Mouse (Mus musculus) kidney, adult 11 months (tissue): ENCODE data around the gene Hemk1.

ENCODE experiments used
- DNase-seq: peaks from one replicate; pipeline ENCODE4 v3.0.0; 2022

Gene Hemk1

GRCm38 (mm10) chr9:107289211-107290076 lies 48.7 kb downstream of the Hemk1 start, which contains the start of gene Mapkapk3:
Gene Mapkapk3, minus strand, starts transcription at chr9:107289877.
- peak; percentile 93 for DNase-seq

GRCm38 (mm10) chr9:107288711-107289110 lies 49.4 kb downstream of the Hemk1 start:
- peak; percentile 64 for DNase-seq

- peak; percentile 39 for DNase-seq
Measured at GRCm38 (mm10) chr9:107288105-107288650, 50.0 kb downstream of the Hemk1 start.

GRCm38 (mm10) chr9:107287294-107287693 lies 50.9 kb downstream of the Hemk1 start:
- DNase-seq: no peak

GRCm38 (mm10) chr9:107285009-107285408 lies 53.1 kb downstream of the Hemk1 start:
- peak; percentile 71 for DNase-seq

- DNase-seq: no peak
Measured at GRCm38 (mm10) chr9:107282951-107283350, 55.2 kb downstream of the Hemk1 start.

GRCm38 (mm10) chr9:107281241-107281987 lies 56.7 kb downstream of the Hemk1 start:
- DNase-seq: no peak

- no peak for DNase-seq
Measured at GRCm38 (mm10) chr9:107280322-107281027, 57.7 kb downstream of the Hemk1 start.

- DNase-seq: peak; percentile 59
Measured at GRCm38 (mm10) chr9:107279378-107280321, 58.5 kb downstream of the Hemk1 start.

GRCm38 (mm10) chr9:107278527-107279377 lies 59.4 kb downstream of the Hemk1 start:
- DNase-seq: peak; percentile 53

GRCm38 (mm10) chr9:107278126-107278525 lies 60.0 kb downstream of the Hemk1 start:
- no peak for DNase-seq

- no peak for DNase-seq
Measured at GRCm38 (mm10) chr9:107277603-107278002, 60.5 kb downstream of the Hemk1 start.
